Mouse (Mus musculus) heart, postnatal 0 days (tissue): ENCODE results near the gene Dusp1.

Experiments used
- CTCF ChIP-seq: IDR thresholded peaks from 2 replicates; pipeline ENCODE4 v1.5.1; 2016; ENCODE audit warnings: antibody characterized with exemption, control low read depth, low read depth
- EP300 ChIP-seq: IDR thresholded peaks from 2 replicates; pipeline ENCODE4 v1.6.1; 2016; ENCODE audit warnings: antibody characterized with exemption, low read depth

DNA sequence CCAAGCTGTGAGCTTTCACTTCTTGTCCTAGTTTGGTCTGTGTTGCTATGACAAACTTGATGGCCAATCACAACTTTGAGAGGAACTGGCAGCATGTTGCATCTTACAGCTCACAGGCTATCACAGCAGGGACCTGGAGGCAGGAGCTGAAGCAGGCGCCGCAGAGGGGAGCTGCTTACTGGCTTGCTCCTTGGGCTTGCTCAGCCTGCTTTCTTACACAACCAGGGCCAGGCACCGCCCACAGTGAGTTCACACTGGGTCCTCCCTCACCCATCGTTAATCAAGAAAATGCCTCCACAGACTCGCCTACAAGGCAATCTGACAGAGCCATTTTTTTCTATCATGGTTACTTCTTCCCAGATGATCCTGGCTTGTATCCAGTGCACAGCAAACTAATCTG lies 74.7 kb downstream of the Dusp1 start:
- TF ChIP-seq CTCF (no peak), EP300 (no peak)
